Mouse (Mus musculus) embryonic facial prominence, embryonic 11.5 days (tissue): ENCODE measurements around the gene Spib. TPM values are rescaled to one million over a fixed set of nuclear protein-coding genes. Genes with fewer than 3 reads are reported as not detected.
A peak's percentile ranks its signal among the peaks of the same experiment; 100 is the strongest.

ENCODE experiments used
- ATAC-seq: fragments of 200-750 bp; cut with Nextera tagmentation; replicated peaks from 2 replicates; pipeline ENCODE4 v1.8.0; 2017; ENCODE audit warnings: low read depth; ENCODE audit not compliant: insufficient number of reproducible peaks, low FRiP score, low TSS enrichment
- DNase-seq: peaks from one replicate; pipeline ENCODE4 v3.0.0-alpha.2; 2015; ENCODE audit warnings: low spot score
- H3K27ac ChIP-seq: fragments of 300-500 bp; sonication (generic); replicated peaks from 2 replicates; pipeline ENCODE4 v1.5.1; 2014; ENCODE audit warnings: mild to moderate bottlenecking, low read depth, low read length, control low read depth
- H3K27me3 ChIP-seq: fragments of 300-500 bp; sonication (generic); 2 replicates; pipeline ENCODE4 v1.6.1; 2014; ENCODE audit warnings: mild to moderate bottlenecking, low read length, moderate library complexity, mixed read lengths; ENCODE audit not compliant: control insufficient read depth, insufficient read depth
- H3K36me3 ChIP-seq: fragments of 300-500 bp; sonication (generic); replicated peaks from 2 replicates; pipeline ENCODE4 v1.6.1; 2014; ENCODE audit warnings: low read depth, mild to moderate bottlenecking, low read length, moderate library complexity, mixed read lengths; ENCODE audit not compliant: control insufficient read depth, insufficient read depth
- H3K4me1 ChIP-seq: fragments of 300-500 bp; sonication (generic); 2 replicates; pipeline ENCODE4 v1.6.1; 2014; ENCODE audit warnings: low read length, mixed read lengths; ENCODE audit not compliant: control insufficient read depth, insufficient read depth
- H3K4me2 ChIP-seq: fragments of 300-500 bp; sonication (generic); 2 replicates; pipeline ENCODE4 v1.6.1; 2014; ENCODE audit warnings: low read depth, mild to moderate bottlenecking, control low read depth, low read length, moderate library complexity
- H3K4me3 ChIP-seq: fragments of 300-500 bp; sonication (generic); 2 replicates; pipeline ENCODE4 v1.5.1; 2014; ENCODE audit warnings: low read depth, low read length, control low read depth
- H3K9ac ChIP-seq: fragments of 300-500 bp; sonication (generic); replicated peaks from 2 replicates; pipeline ENCODE4 v1.6.1; 2014; ENCODE audit warnings: mild to moderate bottlenecking, control low read depth, low read length
- H3K9me3 ChIP-seq: fragments of 300-500 bp; sonication (generic); replicated peaks from 2 replicates; pipeline ENCODE4 v1.6.1; 2016; ENCODE audit warnings: mild to moderate bottlenecking, low read length, inconsistent platforms, mixed read lengths; ENCODE audit not compliant: control insufficient read depth
- WGBS: fragments of 180-500 bp; shearing (Covaris S2); extraction: QIAGEN DNeasy Blood & Tissue Kit; methylation state at CpG from one replicate; pipeline ENCODE4 v1.1.7; 2014; 5-methylcytosine and 5-hydroxymethylcytosine counted together
- polyA plus RNA-seq: library from polyadenylated mRNA; unstranded; fragments of >200 nt; fragmentation: Nextera tagmentation; extraction: Ambion mirVana; gene quantifications from 2 replicates; pipeline ENCODE4 v1.2.1, GENCODE M21; 2014

The Spib gene
- polyA plus RNA-seq, 1 experiment from 2014 or later, result not detected

DNA sequence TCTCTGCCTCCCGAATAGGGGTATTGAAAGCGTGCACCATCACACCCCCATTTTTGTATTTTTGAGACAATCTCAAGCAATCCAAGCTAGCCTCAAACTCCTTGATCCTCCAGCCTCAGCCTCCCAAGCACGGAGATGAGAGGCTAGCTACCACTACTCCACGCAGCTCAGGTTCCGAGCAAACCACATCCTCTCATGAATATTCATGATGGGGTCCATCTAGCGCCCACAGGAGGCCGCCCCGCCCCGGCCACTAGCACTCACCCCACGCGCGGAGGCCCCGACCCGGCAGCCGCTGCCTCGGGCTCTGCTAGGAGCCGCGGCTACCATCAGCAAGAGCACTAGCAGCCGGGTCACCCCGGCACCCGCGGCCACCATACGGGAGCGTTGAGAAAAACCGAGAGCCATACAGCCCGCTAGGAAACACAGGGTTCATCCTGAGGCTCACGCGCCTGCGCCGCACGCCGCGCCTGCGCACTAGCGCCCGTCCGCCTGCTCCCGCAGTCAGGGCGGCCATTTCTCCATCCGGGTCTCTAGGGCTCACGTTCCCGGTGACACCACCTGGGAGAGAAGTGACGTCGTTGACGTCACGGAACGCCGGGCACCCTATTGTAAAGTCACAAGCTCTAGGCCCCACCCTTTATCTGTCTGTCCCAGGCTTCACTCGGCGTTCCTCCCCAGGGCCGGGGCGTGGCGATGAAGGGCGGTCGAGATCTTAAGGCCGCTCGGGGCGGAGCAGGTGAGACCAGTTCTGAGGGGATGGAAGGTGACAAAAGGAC lies 35.7 kb downstream of the Spib start, which contains the start of the genes Emc10 and Fam71e1:
Gene Emc10 (minus strand): TSS at position 538 of the 779 bp plus-strand sequence.
Gene Fam71e1 (plus strand): TSS at position 590 of the 779 bp plus-strand sequence.
- no peaks in the 10 kb centered on the region; the same call in 1 of the 2 replicates for H3K4me1 ChIP-seq
- H3K36me3 ChIP-seq, result peaks cover 2% of the 10 kb centered on the region; the same call in 1 of the 2 replicates
- peak within 1 kb of the TSS; percentile 77 for H3K4me3 ChIP-seq
- peak within 1 kb of the TSS; percentile 90 for H3K4me2 ChIP-seq
- ATAC-seq (peak; percentile 92), DNase-seq (peak; percentile 99)
- H3K9ac ChIP-seq, result peak within 1 kb of the TSS; percentile 91
- H3K9me3 ChIP-seq, result no peaks in the 10 kb centered on the region
- H3K27me3 ChIP-seq, result no peaks in the 10 kb centered on the region
- under 1% methylated on average over 58 of the region's 58 CpGs for WGBS
- H3K27ac ChIP-seq, result peak within 1 kb of the TSS; percentile 93

DNA sequence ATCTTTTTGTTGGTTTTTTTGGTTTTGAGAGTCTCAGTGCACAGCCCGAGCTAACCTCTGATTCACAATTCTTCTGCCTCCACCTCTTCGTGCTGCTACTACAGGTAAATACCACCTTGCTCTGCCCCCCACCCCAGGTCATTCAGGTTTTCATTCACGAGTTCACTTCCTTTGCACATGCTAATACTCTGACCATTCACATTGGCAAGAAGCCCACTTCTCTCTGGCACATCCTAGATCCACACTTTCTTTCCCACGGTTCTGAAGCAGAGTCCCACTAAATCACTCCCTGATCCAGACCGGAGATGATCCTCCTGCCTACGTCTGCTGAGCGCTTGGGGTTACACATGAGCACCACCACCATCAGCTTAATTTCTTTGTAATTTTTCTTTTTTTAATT lies 36.8 kb downstream of the Spib start:
- Histone ChIP-seq H3K4me2 (peak overlapping the region; percentile 90; the same call in 1 of the 2 replicates), H3K9ac (no peak overlapping the region; the same call in 1 of the 2 replicates), H3K9me3 (no peaks in the 10 kb centered on the region), H3K27ac (no peak overlapping the region), H3K27me3 (no peaks in the 10 kb centered on the region), H3K36me3 (peaks cover 2% of the 10 kb centered on the region; the same call in 1 of the 2 replicates), H3K4me3 (no peak overlapping the region; the same call in 1 of the 2 replicates), H3K4me1 (no peaks in the 10 kb centered on the region; the same call in 1 of the 2 replicates)
- DNase-seq, result no peak
- 89% methylated on average over 7 of the region's 7 CpGs for WGBS
- ATAC-seq, result no peak

DNA sequence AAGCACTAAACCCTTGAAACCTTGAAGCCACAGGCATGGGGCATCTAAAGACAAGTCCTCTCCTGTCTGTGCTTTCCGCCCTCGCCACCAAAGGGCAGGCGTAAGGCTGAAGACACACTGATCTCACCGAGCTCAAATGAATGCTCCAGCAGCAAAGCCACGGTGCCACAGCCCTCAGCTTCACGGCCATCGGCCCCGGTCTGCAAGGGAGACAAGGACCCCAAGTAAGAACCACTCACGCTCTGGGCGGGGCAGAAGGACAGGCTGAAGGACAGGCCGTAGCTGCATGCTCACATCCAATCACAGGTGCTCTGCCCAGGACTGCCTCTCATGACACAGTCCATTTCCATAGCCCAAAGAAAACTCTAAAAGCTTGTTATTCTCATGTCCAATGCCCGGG lies 37.2 kb downstream of the Spib start:
- Histone ChIP-seq H3K9ac (no peak overlapping the region), H3K36me3 (peaks cover 2% of the 10 kb centered on the region; the same call in 1 of the 2 replicates), H3K4me2 (no peak overlapping the region), H3K4me3 (no peak overlapping the region), H3K4me1 (no peaks in the 10 kb centered on the region; the same call in 1 of the 2 replicates), H3K27me3 (no peaks in the 10 kb centered on the region), H3K27ac (no peak overlapping the region), H3K9me3 (no peaks in the 10 kb centered on the region)
- WGBS, result 94% methylated on average over 12 of the region's 12 CpGs
- DNase-seq (no peak), ATAC-seq (no peak)

DNA sequence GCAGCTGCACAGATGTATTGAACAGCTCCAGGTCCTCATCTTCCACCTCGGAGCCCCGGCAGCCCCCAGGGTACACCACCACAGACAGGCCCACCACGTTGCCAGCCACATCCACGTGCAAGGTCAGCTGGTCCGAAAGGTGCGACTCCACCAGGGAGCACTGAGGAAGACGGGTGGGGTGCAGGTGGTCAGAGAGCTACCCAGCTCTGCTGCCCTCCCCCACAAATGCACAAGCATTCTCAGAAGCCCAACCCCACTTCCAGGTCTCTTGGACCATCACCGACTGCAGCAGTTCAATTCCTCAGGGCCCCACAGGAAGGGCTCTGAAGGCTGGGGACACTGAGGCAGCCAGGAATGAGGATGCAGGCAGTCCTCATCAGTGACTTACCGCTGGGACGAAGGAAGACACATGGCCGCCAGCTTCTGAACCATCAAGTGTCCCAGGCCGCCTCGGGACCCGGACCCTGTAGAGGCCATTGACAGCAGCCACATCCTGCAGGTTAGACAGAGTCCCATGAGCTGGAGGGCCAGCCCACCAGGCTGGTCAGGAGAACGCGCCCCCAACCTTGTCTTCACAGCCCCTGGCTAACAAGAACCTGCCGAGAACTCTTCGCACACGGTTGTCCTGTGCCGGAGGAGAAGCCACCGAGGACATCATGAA lies 39.6 kb downstream of the Spib start:
- H3K36me3 ChIP-seq, result peaks cover 2% of the 10 kb centered on the region; the same call in 1 of the 2 replicates
- ATAC-seq, result no peak

DNA sequence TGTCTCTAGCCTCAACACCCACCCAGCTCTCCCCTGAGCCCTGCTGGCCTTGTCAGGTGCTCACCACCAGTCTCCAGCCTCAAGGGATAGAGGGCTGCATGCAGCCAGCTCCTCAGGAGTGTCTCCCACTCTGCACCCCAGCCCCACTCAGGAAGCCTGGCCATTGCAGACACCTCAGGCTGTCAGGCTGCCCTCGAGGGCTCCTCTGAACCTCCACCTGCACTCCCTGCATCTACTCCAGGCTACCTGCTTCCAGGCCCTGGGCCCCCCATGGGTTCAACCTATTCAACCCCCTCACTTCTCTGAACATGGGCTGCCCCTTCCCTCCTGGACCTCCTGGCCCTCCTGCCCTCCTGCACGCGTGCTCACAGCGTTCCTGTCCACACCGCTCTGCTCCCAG lies 40.5 kb downstream of the Spib start:
- H3K27ac ChIP-seq, result no peak overlapping the region
- H3K9ac ChIP-seq, result no peak overlapping the region
- H3K4me2 ChIP-seq, result no peak overlapping the region
- no peak overlapping the region for H3K4me3 ChIP-seq
- ATAC-seq (no peak), DNase-seq (no peak)
- H3K27me3 ChIP-seq, result no peaks in the 10 kb centered on the region
- H3K4me1 ChIP-seq, result no peaks in the 10 kb centered on the region; the same call in 1 of the 2 replicates
- peaks cover 2% of the 10 kb centered on the region; the same call in 1 of the 2 replicates for H3K36me3 ChIP-seq
- no peaks in the 10 kb centered on the region for H3K9me3 ChIP-seq
- whole genome bisulfite sequencing, result 91% methylated on average over 5 of the region's 5 CpGs

More for the DNA sequence above, 39.6 kb downstream of the Spib start:
- DNase-seq, result no peak
- WGBS, result 93% methylated on average over 21 of the region's 21 CpGs
- Histone ChIP-seq H3K4me1 (no peaks in the 10 kb centered on the region; the same call in 1 of the 2 replicates), H3K27ac (no peak overlapping the region), H3K9ac (no peak overlapping the region), H3K27me3 (no peaks in the 10 kb centered on the region), H3K4me3 (no peak overlapping the region), H3K9me3 (no peaks in the 10 kb centered on the region), H3K4me2 (no peak overlapping the region)

DNA sequence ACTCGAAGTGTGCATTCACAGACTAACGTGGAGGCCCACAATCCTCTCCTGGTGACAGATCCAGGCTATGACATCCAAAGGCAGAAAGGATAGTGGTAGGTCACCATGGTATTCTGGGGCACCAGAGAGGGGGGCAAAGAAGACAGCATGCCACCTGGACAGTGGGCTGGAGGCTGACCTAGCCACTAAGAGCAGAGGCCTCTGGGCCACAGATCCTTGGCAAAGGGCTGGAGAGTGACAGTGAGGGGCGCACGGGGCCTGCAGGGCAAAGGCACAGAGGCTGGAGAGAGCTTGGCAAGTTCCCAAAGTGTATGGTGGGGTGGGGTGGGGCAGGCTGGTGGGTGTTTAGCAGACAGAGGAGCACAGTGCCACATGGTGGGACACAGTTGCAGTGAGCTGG lies 41.6 kb downstream of the Spib start:
- H3K36me3 ChIP-seq, result peaks cover 2% of the 10 kb centered on the region; the same call in 1 of the 2 replicates
- H3K27me3 ChIP-seq, result no peaks in the 10 kb centered on the region
- H3K4me2 ChIP-seq, result no peak overlapping the region
- WGBS, result 83% methylated on average over 4 of the region's 4 CpGs
- no peaks in the 10 kb centered on the region for H3K9me3 ChIP-seq
- H3K4me1 ChIP-seq, result no peaks in the 10 kb centered on the region; the same call in 1 of the 2 replicates
- H3K27ac ChIP-seq, result no peak overlapping the region
- no peak for ATAC-seq
- no peak overlapping the region for H3K9ac ChIP-seq
- H3K4me3 ChIP-seq, result no peak overlapping the region
- DNase-seq, result no peak

DNA sequence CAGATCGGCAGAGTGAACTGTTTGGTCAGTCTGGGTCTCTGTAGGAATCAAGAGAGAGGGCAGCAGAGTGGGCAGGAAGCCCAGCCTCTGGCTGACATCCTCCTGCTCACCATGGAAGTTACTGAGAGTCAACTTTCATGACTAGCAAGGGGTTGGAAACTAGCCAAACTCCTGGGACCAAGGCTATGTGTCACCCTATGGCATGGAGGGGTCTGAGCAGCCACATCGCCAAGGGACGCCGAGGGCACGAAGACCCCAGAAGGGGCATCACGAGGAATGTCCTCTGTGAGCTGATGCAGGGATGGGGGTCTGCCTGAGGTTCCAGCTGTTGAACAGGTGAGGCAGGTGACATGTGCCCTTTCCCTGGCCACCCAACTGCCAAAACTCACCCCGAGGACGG lies 43.3 kb downstream of the Spib start:
- 86% methylated on average over 8 of the region's 8 CpGs for WGBS
- H3K4me1 ChIP-seq, result no peaks in the 10 kb centered on the region
- ATAC-seq, result no peak
- H3K4me3 ChIP-seq, result no peak overlapping the region
- H3K27ac ChIP-seq, result no peak overlapping the region
- no peaks in the 10 kb centered on the region for H3K9me3 ChIP-seq
- no peak overlapping the region for H3K4me2 ChIP-seq
- no peak for DNase-seq
- peaks cover 2% of the 10 kb centered on the region; the same call in 1 of the 2 replicates for H3K36me3 ChIP-seq
- no peaks in the 10 kb centered on the region for H3K27me3 ChIP-seq
- no peak overlapping the region for H3K9ac ChIP-seq
